Mouse (Mus musculus) layer of hippocampus, adult 9-11 months (tissue): ENCODE results near the gene Tnrc6c.

ENCODE experiments used
- DNase-seq: peaks from one replicate; pipeline ENCODE4 v3.0.0; 2022

Gene Tnrc6c

GRCm38 (mm10) chr11:117731470-117731869 is 77.4 kb downstream of the Tnrc6c start:
- DNase-seq = no peak

GRCm38 (mm10) chr11:117736037-117736689 is 82.1 kb downstream of the Tnrc6c start:
- DNase-seq = no peak

GRCm38 (mm10) chr11:117738123-117738522 is 84.0 kb downstream of the Tnrc6c start:
- no peak for DNase-seq

- no peak for DNase-seq
Measured at GRCm38 (mm10) chr11:117741128-117741527, 87.0 kb downstream of the Tnrc6c start.

- DNase-seq = no peak
Measured at GRCm38 (mm10) chr11:117742243-117742642, 88.2 kb downstream of the Tnrc6c start.

- no peak for DNase-seq
Measured at GRCm38 (mm10) chr11:117742715-117743114, 88.6 kb downstream of the Tnrc6c start.

- no peak for DNase-seq
Measured at GRCm38 (mm10) chr11:117743454-117744030, 89.5 kb downstream of the Tnrc6c start.

GRCm38 (mm10) chr11:117748628-117749027 is 94.5 kb downstream of the Tnrc6c start:
- DNase-seq = no peak

- DNase-seq = peak; percentile 94
Measured at GRCm38 (mm10) chr11:117749414-117749813, 95.3 kb downstream of the Tnrc6c start.

GRCm38 (mm10) chr11:117751544-117751943 is 97.5 kb downstream of the Tnrc6c start:
- DNase-seq = peak; percentile 61

- DNase-seq = no peak
Measured at GRCm38 (mm10) chr11:117755891-117756290, 101.8 kb downstream of the Tnrc6c start.

- no peak for DNase-seq
Measured at GRCm38 (mm10) chr11:117759267-117759666, 105.2 kb downstream of the Tnrc6c start.

GRCm38 (mm10) chr11:117760374-117761119 is 106.5 kb downstream of the Tnrc6c start:
- no peak for DNase-seq

GRCm38 (mm10) chr11:117761801-117762200 is 107.7 kb downstream of the Tnrc6c start:
- no peak for DNase-seq

- no peak for DNase-seq
Measured at GRCm38 (mm10) chr11:117762246-117762645, 108.2 kb downstream of the Tnrc6c start.

GRCm38 (mm10) chr11:117764319-117764718 is 110.2 kb downstream of the Tnrc6c start:
- DNase-seq = no peak

- DNase-seq = no peak
Measured at GRCm38 (mm10) chr11:117765361-117765760, 111.3 kb downstream of the Tnrc6c start.

- DNase-seq = no peak
Measured at GRCm38 (mm10) chr11:117766275-117766674, 112.2 kb downstream of the Tnrc6c start.

GRCm38 (mm10) chr11:117768725-117769682 is 114.9 kb downstream of the Tnrc6c start:
- no peak for DNase-seq

- DNase-seq = no peak
Measured at GRCm38 (mm10) chr11:117769683-117770047, 115.6 kb downstream of the Tnrc6c start.

GRCm38 (mm10) chr11:117770407-117770806 is 116.3 kb downstream of the Tnrc6c start:
- DNase-seq = no peak

- DNase-seq = no peak
Measured at GRCm38 (mm10) chr11:117772352-117772751, 118.3 kb downstream of the Tnrc6c start.

GRCm38 (mm10) chr11:117774925-117775324 is 120.8 kb downstream of the Tnrc6c start:
- no peak for DNase-seq
